Mouse (Mus musculus) ES-E14 (cell line): Measurements from ENCODE around the gene Mum1. TPM values are rescaled to one million over a fixed set of nuclear protein-coding genes. Genes with fewer than 3 reads are reported as not detected.

Source experiments
- DNase-seq: peaks from one replicate; pipeline ENCODE4 v3.0.0-alpha.2; 2013; ENCODE audit warnings: low read depth, low spot score
- H3K27ac ChIP-seq: 2 replicates; pipeline ENCODE4 v1.5.1; 2012; ENCODE audit warnings: low read depth, mild to moderate bottlenecking, low read length, moderate library complexity, mixed read lengths; ENCODE audit not compliant: poor library complexity, insufficient read depth, severe bottlenecking
- H3K36me3 ChIP-seq: 2 replicates; pipeline ENCODE4 v1.6.1; 2012; ENCODE audit warnings: mild to moderate bottlenecking, low read length, moderate library complexity, mixed read lengths; ENCODE audit not compliant: control insufficient read depth, poor library complexity, insufficient read depth, severe bottlenecking
- H3K4me1 ChIP-seq, 2 experiments: fragments of 150-350 bp in 1 of 2; sonication (generic) in 1 of 2; 2 replicates each; pipeline ENCODE4 v1.6.1; 2012; ENCODE audit warnings: low read length in 2 of 2, mild to moderate bottlenecking in 1 of 2, mixed read lengths in 1 of 2; ENCODE audit not compliant: control insufficient read depth in 2 of 2, insufficient read depth in 2 of 2, poor library complexity in 1 of 2
- H3K4me3 ChIP-seq, 2 experiments: fragments of 150-350 bp in 1 of 2; sonication (generic) in 1 of 2; 2 replicates each; pipeline ENCODE4 v1.5.1; 2012; ENCODE audit warnings: low read length in 2 of 2, low read depth in 1 of 2, mild to moderate bottlenecking in 1 of 2, mixed read lengths in 1 of 2; ENCODE audit not compliant: insufficient read depth in 1 of 2, poor library complexity in 1 of 2, severe bottlenecking in 1 of 2
- H3K9ac ChIP-seq: 2 replicates; pipeline ENCODE4 v1.6.1; 2012; ENCODE audit warnings: low read depth, mild to moderate bottlenecking, low read length, mixed read lengths; ENCODE audit not compliant: poor library complexity, insufficient read depth, severe bottlenecking
- H3K9me3 ChIP-seq: fragments of 150-350 bp; sonication (generic); 2 replicates; pipeline ENCODE4 v1.6.1; 2012; ENCODE audit warnings: low read depth, mild to moderate bottlenecking, low read length; ENCODE audit not compliant: control insufficient read depth, insufficient read depth
- CHD2 ChIP-seq: IDR thresholded peaks from 2 replicates; pipeline ENCODE4 v1.6.1; 2014; ENCODE audit warnings: mild to moderate bottlenecking, low read depth, low read length, inconsistent platforms
- HCFC1 ChIP-seq: IDR thresholded peaks from 2 replicates; pipeline ENCODE4 v1.6.1; 2012; ENCODE audit warnings: low read length, inconsistent platforms, borderline replicate concordance; ENCODE audit not compliant: insufficient read depth
- MAFK ChIP-seq: IDR thresholded peaks from 2 replicates; pipeline ENCODE4 v1.6.1; 2014; ENCODE audit warnings: mild to moderate bottlenecking, low read depth, low read length, inconsistent platforms; ENCODE audit not compliant: insufficient read depth
- ZC3H11A ChIP-seq: IDR thresholded peaks from 2 replicates; pipeline ENCODE4 v1.6.1; 2012; ENCODE audit warnings: low read depth, mild to moderate bottlenecking, inconsistent platforms, low read length, borderline replicate concordance
- ZNF384 ChIP-seq: IDR thresholded peaks from 2 replicates; pipeline ENCODE4 v1.6.1; 2012; ENCODE audit warnings: low read depth, low read length, inconsistent platforms
- in situ Hi-C, 2 experiments: fragments of 600-800 bp; cut with MboI; formaldehyde crosslinking; loops; one replicate each; pipeline ENCODE4 v1.15.1; 2025; ENCODE audit warnings: low sequenced_read_pairs in 2 of 2, inconsistent platforms in 1 of 2; ENCODE audit not compliant: unreplicated experiment in 2 of 2
- total RNA-seq: library from RNA; depleted of rRNA; stranded (reverse); fragments of 300-350 nt; gene quantifications from 2 replicates; pipeline ENCODE4 v1.2.3, GENCODE M21; 2012

Gene Mum1
- total RNA-seq, 1 experiment: 80.8 TPM

DNA sequence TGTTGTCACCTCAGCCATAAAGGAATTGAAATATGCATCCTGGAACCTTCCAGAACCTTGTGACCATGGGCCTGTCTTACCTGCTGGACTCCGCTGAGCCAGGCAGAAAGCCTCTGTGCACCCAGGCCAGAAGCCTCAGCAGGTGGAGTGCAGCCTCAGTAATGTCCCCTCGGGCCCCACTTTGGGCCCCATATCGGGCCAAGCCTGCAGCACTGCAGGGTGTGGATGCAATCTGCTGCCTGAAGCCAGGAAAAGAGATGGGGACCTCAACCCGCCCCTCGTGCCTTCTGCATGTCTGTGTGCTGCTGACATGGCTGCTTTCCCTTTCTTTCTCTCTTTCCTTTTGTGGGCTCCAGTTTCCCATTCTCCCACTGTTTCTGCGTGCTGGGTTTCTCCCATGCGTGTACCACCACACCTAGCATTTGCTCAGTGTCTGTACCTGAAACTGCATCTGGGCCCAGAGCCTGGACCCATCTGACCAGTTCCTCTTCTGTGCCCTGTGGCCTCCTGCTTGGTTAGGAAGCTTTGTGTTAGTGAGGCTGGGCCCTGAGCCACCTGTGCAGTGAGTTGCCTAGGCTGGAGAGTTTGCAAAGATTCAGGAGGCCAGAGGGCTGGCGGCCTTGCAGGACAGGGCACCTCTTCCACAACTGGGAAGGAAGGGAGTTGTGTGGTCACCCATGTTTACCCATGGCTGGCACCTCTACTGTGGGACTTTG lies 45.8 kb downstream of the Mum1 start:
- no peak overlapping the region for H3K27ac ChIP-seq
- in situ Hi-C loops: no loop called here
- DNase-seq: no peak
- H3K4me3 ChIP-seq: no peak overlapping the region
- no peak overlapping the region for H3K9ac ChIP-seq
- peaks cover 0 to 11% of the 10 kb centered on the region in 2 experiments; a peak in 1 of 4 replicates for H3K4me1 ChIP-seq
- H3K36me3 ChIP-seq: peaks cover 45% of the 10 kb centered on the region
- TF ChIP-seq HCFC1 (no peak), MAFK (no peak), ZC3H11A (no peak), CHD2 (no peak), ZNF384 (no peak)
- no peaks in the 10 kb centered on the region for H3K9me3 ChIP-seq

DNA sequence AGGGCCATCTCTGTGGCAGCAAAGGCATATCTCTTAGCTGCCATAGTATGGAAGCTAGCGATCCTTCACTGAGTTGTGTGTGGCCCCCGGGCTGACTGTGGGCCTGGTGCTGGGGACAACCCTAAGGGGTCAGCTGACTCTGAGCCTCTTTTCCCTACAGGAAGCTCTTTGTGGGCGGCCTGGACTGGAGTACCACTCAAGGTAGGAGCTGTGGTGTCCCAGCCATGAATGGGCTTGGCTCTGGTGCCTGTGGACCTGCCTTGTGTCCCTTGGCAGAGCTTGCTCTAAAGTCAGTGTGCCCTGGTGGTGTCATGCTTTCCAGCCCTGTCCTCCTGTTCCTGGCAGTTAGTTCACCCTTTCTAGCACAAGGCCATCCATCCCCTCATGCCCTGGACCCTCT lies 47.6 kb downstream of the Mum1 start:
- Histone ChIP-seq H3K4me3 (no peak overlapping the region), H3K9ac (no peak overlapping the region), H3K4me1 (peaks cover 0 to 9% of the 10 kb centered on the region in 2 experiments; a peak in 1 of 4 replicates), H3K27ac (no peak overlapping the region), H3K36me3 (peaks cover 52% of the 10 kb centered on the region), H3K9me3 (no peaks in the 10 kb centered on the region)
- DNase-seq: no peak
- in situ Hi-C loops: no loop called here
- TF ChIP-seq MAFK (no peak), CHD2 (no peak), HCFC1 (no peak), ZC3H11A (no peak), ZNF384 (no peak)

DNA sequence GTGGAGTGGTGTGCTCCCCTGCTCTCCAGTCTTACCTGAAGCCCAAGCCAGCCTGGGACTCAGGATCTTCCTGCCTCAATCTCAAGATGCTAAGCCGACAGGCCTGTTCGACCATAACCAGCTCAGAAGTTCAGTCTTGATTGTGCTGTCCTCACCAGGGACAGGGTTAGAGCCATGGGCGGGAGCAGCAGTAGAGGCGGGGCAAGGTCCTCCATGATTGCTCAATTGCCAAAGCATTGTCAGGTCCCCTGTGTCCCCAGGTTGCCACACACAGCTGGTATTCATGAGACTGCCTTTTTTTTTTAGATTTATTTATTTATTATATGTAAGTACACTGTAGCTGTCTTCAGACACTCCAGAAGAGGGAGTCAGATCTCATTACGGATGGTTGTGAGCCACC lies 50.0 kb downstream of the Mum1 start:
- peaks cover 63% of the 10 kb centered on the region for H3K36me3 ChIP-seq
- H3K9ac ChIP-seq: no peak overlapping the region
- H3K4me1 ChIP-seq: peaks cover 0 to 7% of the 10 kb centered on the region in 2 experiments; a peak in 1 of 4 replicates
- TF ChIP-seq ZNF384 (no peak), MAFK (no peak), HCFC1 (no peak), ZC3H11A (no peak), CHD2 (no peak)
- no peak overlapping the region for H3K4me3 ChIP-seq
- H3K27ac ChIP-seq: no peak overlapping the region
- no peaks in the 10 kb centered on the region for H3K9me3 ChIP-seq
- DNase-seq: no peak
- in situ Hi-C loops: no loop called here

GRCm38 (mm10) chr10:80278390-80278789 lies 52.2 kb downstream of the Mum1 start:
- Histone ChIP-seq H3K9me3 (no peaks in the 10 kb centered on the region), H3K4me3 (no peak overlapping the region), H3K27ac (no peak overlapping the region), H3K4me1 (peaks cover 0 to 12% of the 10 kb centered on the region in 2 experiments; a peak in 1 of 4 replicates), H3K36me3 (peaks cover 81% of the 10 kb centered on the region), H3K9ac (no peak overlapping the region)
- TF ChIP-seq ZC3H11A (no peak), CHD2 (no peak), MAFK (no peak), ZNF384 (no peak), HCFC1 (no peak)
- DNase-seq: no peak
- in situ Hi-C loops: no loop called here
